Mouse (Mus musculus) brain, embryonic 14.5 days (tissue): ENCODE measurements around the gene Slc5a5.

Experiments
- CTCF ChIP-seq: fragments of 200-500 bp; IDR thresholded peaks from 2 replicates; pipeline ENCODE4 v1.5.1; 2012; ENCODE audit warnings: inconsistent platforms, mild to moderate bottlenecking, moderate library complexity, borderline replicate concordance; ENCODE audit not compliant: insufficient read depth, insufficient read length; ENCODE audit errors: extremely low read depth
- POLR2A ChIP-seq: fragments of 200-500 bp; IDR thresholded peaks from 2 replicates; pipeline ENCODE4 v1.6.1; 2012; ENCODE audit warnings: mild to moderate bottlenecking, inconsistent platforms, borderline replicate concordance; ENCODE audit not compliant: poor library complexity, insufficient read depth, insufficient read length, severe bottlenecking; ENCODE audit errors: extremely low read depth

DNA sequence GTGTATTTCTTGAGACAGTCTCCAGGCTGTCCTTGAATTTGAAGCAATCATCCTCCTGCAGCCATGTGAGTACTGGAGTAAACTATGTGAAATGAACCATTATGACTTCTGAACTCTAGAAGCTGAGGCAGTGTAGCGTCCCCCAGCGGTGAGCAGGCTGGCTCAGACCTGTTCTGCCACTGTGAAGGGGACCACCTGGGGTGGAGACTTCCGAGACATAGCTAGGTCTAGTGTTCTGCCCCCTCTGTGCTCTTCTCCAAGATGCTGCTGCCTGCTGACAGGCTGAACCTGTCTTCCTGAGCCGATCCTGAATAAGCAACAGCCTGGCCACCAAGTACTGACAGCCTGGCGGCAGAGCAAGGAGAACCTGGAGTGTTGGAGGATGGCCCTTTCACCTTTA, 47.4 kb downstream of the Slc5a5 start:
- TF ChIP-seq CTCF (no peak), POLR2A (no peak)
